34 mouse cellular contexts compared by ENCODE assay signal in the genomic region with DNA sequence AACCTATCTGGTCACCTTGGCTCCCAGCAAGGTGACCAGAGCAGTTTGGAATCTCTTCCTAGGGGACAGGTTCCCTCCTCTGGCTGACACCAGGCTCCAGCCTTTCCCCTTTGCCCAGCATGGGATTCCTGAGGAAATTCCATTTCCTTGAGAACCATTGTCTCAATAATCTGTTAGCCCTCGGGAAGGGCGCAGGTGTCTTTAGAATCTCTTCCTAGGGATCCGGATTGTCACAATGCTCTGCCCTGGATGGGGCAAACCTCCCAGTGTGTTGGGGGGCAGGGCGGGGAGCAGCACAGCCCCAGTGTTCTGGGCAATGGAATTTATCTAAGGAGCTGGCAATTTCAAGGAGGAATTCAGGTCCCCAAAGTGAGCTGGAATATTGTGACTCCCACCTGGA. TPM values are rescaled to one million over a fixed set of nuclear protein-coding genes. Genes with fewer than 3 reads are reported as not detected.
"Had no signal": no experiment of that assay in that cellular context is flagged by ENCODE, and none has a peak within 500 bp of the region (broad histone marks: within the 10 kb centered on the region; RNA-seq: fewer than 3 reads in every experiment).

No protein-coding gene starts in this region.

- ATAC-seq: hindbrain, postnatal 0 days; intestine, embryonic 16.5 days had no signal

- H3K27me3 ChIP-seq: heart, embryonic 13.5 days; heart, embryonic 15.5 days; hindbrain, embryonic 15.5 days; kidney, embryonic 15.5 days; limb, embryonic 13.5 days; limb, embryonic 15.5 days; liver, embryonic 13.5 days; liver, embryonic 15.5 days had no signal

- H3K4me1 ChIP-seq: heart, embryonic 15.5 days; hindbrain, embryonic 13.5 days; hindbrain, embryonic 15.5 days; kidney, embryonic 15.5 days; limb, embryonic 13.5 days; limb, embryonic 15.5 days had no signal

- H3K9me3 ChIP-seq: heart, embryonic 13.5 days; heart, embryonic 15.5 days; hindbrain, embryonic 13.5 days; hindbrain, embryonic 15.5 days; kidney, embryonic 15.5 days; limb, embryonic 13.5 days; limb, embryonic 15.5 days; liver, embryonic 13.5 days; liver, embryonic 15.5 days had no signal

- DNase-seq: gastrocnemius, postnatal 14 days; gastrocnemius, postnatal 36 days; heart, adult 11 months; heart, adult 2 months; heart, postnatal 14 days; heart, postnatal 36 days; kidney, adult 11 months; kidney, adult 2 months; kidney, adult 9 months; kidney, postnatal 14 days; kidney, postnatal 36 days; layer of hippocampus, adult 9-11 months; layer of hippocampus, postnatal 36 days; liver, embryonic 13.5 days had no signal

- H3K36me3 ChIP-seq: heart, embryonic 13.5 days; heart, embryonic 15.5 days; hindbrain, embryonic 13.5 days; hindbrain, embryonic 15.5 days; kidney, embryonic 15.5 days; limb, embryonic 13.5 days; limb, embryonic 15.5 days; liver, embryonic 13.5 days; liver, embryonic 15.5 days had no signal

- H3K4me3 ChIP-seq: heart, adult 2 months; heart, embryonic 13.5 days; heart, embryonic 15.5 days; hindbrain, embryonic 13.5 days; hindbrain, embryonic 15.5 days; kidney, embryonic 15.5 days; limb, embryonic 13.5 days; limb, embryonic 15.5 days; liver, embryonic 13.5 days; liver, embryonic 15.5 days had no signal

RNA-seq across cellular contexts. Expression of a gene that starts 37.5 kb away (rescaled TPM):
- total RNA-seq: gastrocnemius, adult 18-20 months; gastrocnemius, adult 8-10 months; gastrocnemius, postnatal 14 days; gastrocnemius, postnatal 36 days; heart, adult 2 months; heart, postnatal 14 days; heart, postnatal 36 days; hematopoietic stem cell, adult 5-6 weeks; hindbrain, postnatal 0 days; layer of hippocampus, adult 18-20 months; layer of hippocampus, adult 8-10 months; layer of hippocampus, postnatal 14 days; layer of hippocampus, postnatal 36 days; left cerebral cortex, adult 18-20 months; left cerebral cortex, adult 8-10 months; left cerebral cortex, postnatal 10 days; left cerebral cortex, postnatal 25 days had no signal

RNA-seq across cellular contexts. Expression of a gene that starts 43.0 kb away (rescaled TPM):
- total RNA-seq: gastrocnemius, adult 18-20 months; gastrocnemius, adult 8-10 months; gastrocnemius, postnatal 14 days; gastrocnemius, postnatal 36 days; heart, postnatal 14 days; heart, postnatal 36 days; left cerebral cortex, adult 18-20 months; left cerebral cortex, adult 8-10 months had no signal
